Mouse (Mus musculus) heart, embryonic 14.5 days (tissue): ENCODE measurements around the gene Gdpd1. TPM values are rescaled to one million over a fixed set of nuclear protein-coding genes. Genes with fewer than 3 reads are reported as not detected.
"Not testable (repeated sequence)": the region's sequence is repeated elsewhere in the genome, so short reads cannot be mapped to it uniquely, and the experiment has no call there.

Source experiments
- ATAC-seq: fragments of 200-750 bp; cut with Nextera tagmentation; 2 replicates; pipeline ENCODE4 v1.8.0; 2017; ENCODE audit warnings: low read depth, moderate TSS enrichment; ENCODE audit not compliant: insufficient number of reproducible peaks, insufficient read depth, low FRiP score
- H3K27ac ChIP-seq, 2 experiments: fragments of 200-500 bp in 1 of 2; fragments of 300-500 bp in 1 of 2; sonication (generic) in 1 of 2; replicated peaks in 1 of 2; 2 replicates each; pipeline ENCODE4 v1.5.1; 2012 to 2014; ENCODE audit warnings: low read depth in 2 of 2, low read length in 2 of 2, control low read depth in 1 of 2, mild to moderate bottlenecking in 1 of 2, mixed read lengths in 1 of 2; ENCODE audit not compliant: control insufficient read depth in 1 of 2, insufficient read depth in 1 of 2
- H3K27me3 ChIP-seq: fragments of 300-500 bp; sonication (generic); 2 replicates; pipeline ENCODE4 v1.6.1; 2014; ENCODE audit warnings: mild to moderate bottlenecking, low read length, control low read depth; ENCODE audit not compliant: control insufficient read depth, insufficient read depth
- H3K36me3 ChIP-seq: fragments of 300-500 bp; sonication (generic); 2 replicates; pipeline ENCODE4 v1.6.1; 2014; ENCODE audit warnings: mild to moderate bottlenecking, control low read depth, low read length, mixed read lengths; ENCODE audit not compliant: control insufficient read depth, insufficient read depth
- H3K4me1 ChIP-seq, 2 experiments: fragments of 200-500 bp in 1 of 2; fragments of 300-500 bp in 1 of 2; sonication (generic) in 1 of 2; 2 replicates each; pipeline ENCODE4 v1.6.1; 2012 to 2014; ENCODE audit warnings: low read length in 2 of 2, control low read depth in 1 of 2, mixed read lengths in 1 of 2; ENCODE audit not compliant: control insufficient read depth in 2 of 2, insufficient read depth in 2 of 2
- H3K4me2 ChIP-seq: fragments of 300-500 bp; sonication (generic); 2 replicates; pipeline ENCODE4 v1.6.1; 2014; ENCODE audit warnings: mild to moderate bottlenecking, low read length
- H3K4me3 ChIP-seq, 2 experiments: fragments of 200-500 bp in 1 of 2; fragments of 300-500 bp in 1 of 2; sonication (generic) in 1 of 2; 2 replicates each; pipeline ENCODE4 v1.5.1; 2012 to 2014; ENCODE audit warnings: low read length in 2 of 2, mild to moderate bottlenecking in 2 of 2, control low read depth in 1 of 2, low read depth in 1 of 2, moderate library complexity in 1 of 2; ENCODE audit not compliant: control insufficient read depth in 1 of 2, insufficient read depth in 1 of 2
- H3K9ac ChIP-seq: fragments of 300-500 bp; sonication (generic); 2 replicates; pipeline ENCODE4 v1.6.1; 2014; ENCODE audit warnings: mild to moderate bottlenecking, low read length
- H3K9me3 ChIP-seq: fragments of 300-500 bp; sonication (generic); 2 replicates; pipeline ENCODE4 v1.6.1; 2016; ENCODE audit warnings: low read length, control low read depth; ENCODE audit not compliant: control insufficient read depth
- WGBS: fragments of 180-500 bp; shearing (Covaris S2); extraction: QIAGEN DNeasy Blood & Tissue Kit; methylation state at CpG from one replicate; pipeline ENCODE4 v1.1.7; 2014; 5-methylcytosine and 5-hydroxymethylcytosine counted together
- polyA plus RNA-seq: library from polyadenylated mRNA; unstranded; fragments of >200 nt; fragmentation: Nextera tagmentation; extraction: Ambion mirVana; gene quantifications from 2 replicates; pipeline ENCODE4 v1.2.1, GENCODE M21; 2014

Gene Gdpd1
- polyA plus RNA-seq, 1 experiment from 2014 or later: 30.1 TPM

DNA sequence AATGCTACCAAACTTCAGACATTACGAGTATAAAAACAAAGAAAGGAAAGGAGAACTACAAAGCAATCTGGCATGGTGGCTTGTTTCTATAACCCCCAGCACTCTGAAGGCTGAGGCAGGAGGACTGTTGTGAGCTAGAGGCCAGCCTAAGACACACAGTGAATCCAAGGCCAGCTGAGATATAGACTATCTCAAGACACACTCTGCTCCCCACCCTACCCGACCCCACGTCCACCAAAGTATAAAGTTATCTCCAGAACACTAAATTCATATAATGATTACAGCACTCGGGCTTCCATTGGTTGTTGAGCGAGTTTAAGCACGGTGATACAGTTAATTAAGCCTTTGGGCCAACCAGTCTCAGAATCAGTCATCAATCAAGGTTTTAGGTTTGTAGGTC is 17.6 kb downstream of the Gdpd1 start:
- H3K4me2 ChIP-seq: no peak overlapping the region
- H3K9ac ChIP-seq: no peak overlapping the region
- H3K4me1 ChIP-seq: no peaks in the 10 kb centered on the region
- H3K9me3 ChIP-seq: no peaks in the 10 kb centered on the region
- no peaks in the 10 kb centered on the region for H3K27me3 ChIP-seq
- peaks cover 63% of the 10 kb centered on the region for H3K36me3 ChIP-seq
- H3K4me3 ChIP-seq: no peak overlapping the region
- no peak overlapping the region for H3K27ac ChIP-seq
- WGBS: 84% methylated on average over 6 of the region's 6 CpGs
- ATAC-seq: no peak

DNA sequence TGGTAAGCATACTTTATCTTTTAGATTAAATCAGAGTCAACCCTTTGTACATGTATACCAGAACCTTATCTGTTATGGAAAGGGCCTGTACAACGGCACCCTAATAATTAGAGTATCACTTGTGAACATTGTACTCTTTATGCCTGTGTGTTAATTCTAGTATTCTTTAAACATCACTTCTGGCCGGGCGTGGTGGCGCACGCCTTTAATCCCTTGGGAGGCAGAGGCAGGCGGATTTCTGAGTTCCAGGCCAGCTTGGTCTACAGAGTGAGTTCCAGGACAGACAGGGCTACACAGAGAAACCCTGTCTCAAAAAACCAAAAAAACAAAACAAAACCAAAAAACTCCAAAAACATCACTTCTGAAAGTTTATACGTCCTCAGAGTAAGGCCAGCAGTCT is 25.0 kb downstream of the Gdpd1 start:
- H3K9me3 ChIP-seq, H3K4me1 ChIP-seq, H3K9ac ChIP-seq, ATAC-seq, H3K4me2 ChIP-seq, H3K27me3 ChIP-seq, H3K27ac ChIP-seq, H3K4me3 ChIP-seq: not testable (repeated sequence)
- peaks cover 49% of the 10 kb centered on the region for H3K36me3 ChIP-seq
- 91% methylated on average over 7 of the region's 7 CpGs for WGBS

DNA sequence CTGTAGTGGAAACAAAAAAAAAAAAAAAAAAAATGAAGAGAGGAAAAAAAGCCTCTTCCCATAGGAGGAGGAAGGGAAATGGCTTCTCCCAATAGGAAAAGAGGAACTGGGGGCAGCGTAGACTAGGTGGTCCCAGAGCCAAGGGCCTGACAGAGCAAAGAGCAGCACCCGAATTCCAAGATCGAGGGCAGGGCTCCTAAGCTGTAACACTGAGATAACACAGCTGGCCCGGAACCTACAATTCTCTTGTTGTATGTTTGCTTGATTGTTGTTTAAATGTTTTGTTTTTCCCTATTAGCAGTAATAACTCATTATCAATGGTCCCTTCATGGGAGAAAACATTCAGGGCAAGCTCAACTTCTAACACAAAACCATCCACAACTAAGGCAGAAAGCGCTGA is 26.9 kb downstream of the Gdpd1 start:
- H3K27me3 ChIP-seq: no peaks in the 10 kb centered on the region
- no peak overlapping the region for H3K4me2 ChIP-seq
- no peak for ATAC-seq
- H3K27ac ChIP-seq: no peak overlapping the region
- H3K36me3 ChIP-seq: peaks cover 55% of the 10 kb centered on the region
- WGBS: 80% methylated on average over 5 of the region's 5 CpGs
- H3K9me3 ChIP-seq: no peaks in the 10 kb centered on the region
- H3K4me3 ChIP-seq: no peak overlapping the region
- no peak overlapping the region for H3K9ac ChIP-seq
- no peaks in the 10 kb centered on the region for H3K4me1 ChIP-seq

- ATAC-seq: no peak
- WGBS: 83% methylated on average over 3 of the region's 3 CpGs
- Histone ChIP-seq H3K4me2 (no peak overlapping the region), H3K4me3 (no peak overlapping the region), H3K9ac (no peak overlapping the region), H3K9me3 (no peaks in the 10 kb centered on the region), H3K27ac (no peak overlapping the region), H3K36me3 (peaks cover 57% of the 10 kb centered on the region), H3K27me3 (no peaks in the 10 kb centered on the region), H3K4me1 (no peaks in the 10 kb centered on the region)
Observed at GRCm38 (mm10) chr11:87043052-87043451, 30.8 kb downstream of the Gdpd1 start.

GRCm38 (mm10) chr11:87039307-87039963 is 34.4 kb downstream of the Gdpd1 start:
- Histone ChIP-seq H3K27ac (no peak overlapping the region), H3K9ac (no peak overlapping the region), H3K27me3 (no peaks in the 10 kb centered on the region), H3K4me2 (no peak overlapping the region), H3K4me1 (no peaks in the 10 kb centered on the region), H3K9me3 (no peaks in the 10 kb centered on the region), H3K36me3 (peaks cover 62% of the 10 kb centered on the region), H3K4me3 (no peak overlapping the region)
- ATAC-seq: no peak
- WGBS: 82% methylated on average over 9 of the region's 9 CpGs

DNA sequence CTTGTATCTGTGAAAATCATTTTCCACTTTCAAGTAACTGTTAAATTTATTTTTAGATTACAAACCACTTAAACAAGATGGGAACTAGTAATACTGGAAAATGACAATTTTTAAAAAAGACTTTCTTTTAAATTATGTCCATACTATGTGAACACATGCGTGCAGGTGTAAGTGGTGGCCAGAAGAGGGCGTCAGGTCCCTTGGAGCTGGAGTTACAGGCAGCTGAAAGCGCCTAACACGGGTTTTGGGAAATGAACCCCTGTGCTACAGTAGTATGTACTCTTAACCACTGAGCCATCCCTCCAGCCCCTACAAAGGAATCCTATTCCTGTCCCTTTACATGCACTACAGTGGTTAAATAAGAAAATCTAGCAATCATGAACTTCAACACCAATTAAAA is 37.7 kb downstream of the Gdpd1 start:
- Histone ChIP-seq H3K36me3 (peaks cover 40% of the 10 kb centered on the region), H3K4me1 (no peaks in the 10 kb centered on the region), H3K27me3 (no peaks in the 10 kb centered on the region), H3K27ac (no peak overlapping the region), H3K9ac (no peak overlapping the region), H3K4me2 (no peak overlapping the region), H3K9me3 (no peaks in the 10 kb centered on the region), H3K4me3 (no peak overlapping the region)
- ATAC-seq: no peak
- 58% methylated on average over 4 of the region's 4 CpGs for WGBS

DNA sequence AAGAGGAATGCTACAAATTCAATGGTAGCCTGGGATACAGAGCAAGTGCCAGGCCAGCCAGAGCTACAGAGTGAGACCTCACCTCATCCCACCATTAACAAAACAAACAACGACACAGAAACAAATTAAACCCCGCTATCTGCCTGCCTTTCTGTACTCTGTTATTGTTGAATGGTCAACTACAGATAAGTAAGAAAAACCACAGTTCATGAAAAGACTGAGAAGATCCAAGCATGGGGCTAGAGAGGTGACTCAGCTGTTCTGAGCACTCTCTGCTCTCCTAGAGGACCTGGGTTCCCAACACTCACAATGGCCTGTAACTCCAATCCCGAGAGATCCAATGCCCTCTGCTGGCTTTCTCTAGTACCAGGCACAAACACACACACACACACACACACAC is 45.6 kb downstream of the Gdpd1 start:
- no peak overlapping the region for H3K4me2 ChIP-seq
- no peak overlapping the region for H3K9ac ChIP-seq
- ATAC-seq: no peak
- no peak overlapping the region for H3K27ac ChIP-seq
- peaks cover 0 to 2% of the 10 kb centered on the region in 2 experiments for H3K4me1 ChIP-seq
- 70% methylated on average over 3 of the region's 3 CpGs for WGBS
- no peaks in the 10 kb centered on the region for H3K9me3 ChIP-seq
- H3K27me3 ChIP-seq: no peaks in the 10 kb centered on the region
- H3K4me3 ChIP-seq: no peak overlapping the region
- H3K36me3 ChIP-seq: no peaks in the 10 kb centered on the region
